Mouse (Mus musculus) retina, adult 2 months (tissue): ENCODE measurements around the gene Polr3e.
A peak's percentile ranks its signal among the peaks of the same experiment; 100 is the strongest.
"Not testable (repeated sequence)": the region's sequence is repeated elsewhere in the genome, so short reads cannot be mapped to it uniquely, and the experiment has no call there.

Experiments
- DNase-seq: peaks from one replicate; pipeline ENCODE4 v3.0.0-alpha.2; 2012; ENCODE audit warnings: low read depth, low spot score

Gene Polr3e

GRCm38 (mm10) chr7:120910172-120910571 is 7.4 kb upstream of the Polr3e start:
- not testable (repeated sequence) for DNase-seq

- not testable (repeated sequence) for DNase-seq
Measured at GRCm38 (mm10) chr7:120911268-120911667, 6.3 kb upstream of the Polr3e start.

GRCm38 (mm10) chr7:120913332-120913731 is 4.2 kb upstream of the Polr3e start:
- DNase-seq, result no peak

GRCm38 (mm10) chr7:120916262-120916875 is 1.2 kb upstream of the Polr3e start:
- no peak for DNase-seq

- DNase-seq, result peak; percentile 28
Measured at GRCm38 (mm10) chr7:120917279-120917591, 309 bp upstream of the Polr3e start.

GRCm38 (mm10) chr7:120918526-120918962 is 1.0 kb downstream of the Polr3e start:
- peak; percentile 51 for DNase-seq

- no peak for DNase-seq
Measured at GRCm38 (mm10) chr7:120933110-120933509, 15.6 kb downstream of the Polr3e start.

GRCm38 (mm10) chr7:120933680-120934195 is 16.2 kb downstream of the Polr3e start:
- no peak for DNase-seq

GRCm38 (mm10) chr7:120934716-120935115 is 17.2 kb downstream of the Polr3e start:
- peak; percentile 76 for DNase-seq

GRCm38 (mm10) chr7:120936522-120936921 is 19.0 kb downstream of the Polr3e start:
- DNase-seq, result no peak

- no peak for DNase-seq
Measured at GRCm38 (mm10) chr7:120938206-120938605, 20.7 kb downstream of the Polr3e start.

- no peak for DNase-seq
Measured at GRCm38 (mm10) chr7:120940343-120940742, 22.8 kb downstream of the Polr3e start.

- no peak for DNase-seq
Measured at GRCm38 (mm10) chr7:120941214-120941613, 23.7 kb downstream of the Polr3e start.

- DNase-seq, result no peak
Measured at GRCm38 (mm10) chr7:120942506-120942905, 25.0 kb downstream of the Polr3e start.

GRCm38 (mm10) chr7:120943936-120944509 is 26.5 kb downstream of the Polr3e start:
- no peak for DNase-seq

GRCm38 (mm10) chr7:120953591-120953990 is 36.0 kb downstream of the Polr3e start:
- DNase-seq, result not testable (repeated sequence)

GRCm38 (mm10) chr7:120960116-120960515 is 42.6 kb downstream of the Polr3e start:
- peak; percentile 84 for DNase-seq

- no peak for DNase-seq
Measured at GRCm38 (mm10) chr7:120960601-120961000, 43.1 kb downstream of the Polr3e start.

- DNase-seq, result no peak
Measured at GRCm38 (mm10) chr7:120961893-120962292, 44.3 kb downstream of the Polr3e start.

- DNase-seq, result no peak
Measured at GRCm38 (mm10) chr7:120963126-120963525, 45.6 kb downstream of the Polr3e start.

GRCm38 (mm10) chr7:120969221-120969620 is 51.7 kb downstream of the Polr3e start:
- DNase-seq, result no peak

GRCm38 (mm10) chr7:120970112-120970511 is 52.6 kb downstream of the Polr3e start:
- DNase-seq, result no peak

- DNase-seq, result not testable (repeated sequence)
Measured at GRCm38 (mm10) chr7:120972471-120972870, 54.9 kb downstream of the Polr3e start.
